Mouse (Mus musculus) right cerebral cortex, postnatal 14 days (tissue): ENCODE measurements around the gene Fancc.

Experiments
- DNase-seq: peaks from one replicate; pipeline ENCODE4 v3.0.0; 2022

Fancc gene

DNA sequence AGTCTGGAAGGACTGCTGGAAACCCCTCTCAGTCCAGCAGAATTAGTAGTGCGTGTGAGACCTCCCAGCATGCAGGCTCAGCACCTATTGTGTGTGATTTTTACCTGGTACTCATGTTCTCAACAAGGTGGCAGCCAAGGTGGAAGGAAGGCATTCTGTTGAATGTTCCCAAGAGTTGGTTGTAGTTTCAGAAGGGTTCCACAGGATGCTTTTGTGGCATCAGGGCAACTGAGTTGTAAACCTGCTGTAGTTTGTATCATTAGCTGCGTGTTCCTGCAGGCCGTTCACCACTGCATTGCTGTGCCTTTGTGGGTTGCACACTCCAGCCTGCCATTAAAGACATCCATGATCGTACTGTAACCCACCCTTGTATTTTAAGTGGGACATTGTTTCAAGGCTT lies 238.4 kb downstream of the Fancc start:
- DNase-seq: no peak

DNA sequence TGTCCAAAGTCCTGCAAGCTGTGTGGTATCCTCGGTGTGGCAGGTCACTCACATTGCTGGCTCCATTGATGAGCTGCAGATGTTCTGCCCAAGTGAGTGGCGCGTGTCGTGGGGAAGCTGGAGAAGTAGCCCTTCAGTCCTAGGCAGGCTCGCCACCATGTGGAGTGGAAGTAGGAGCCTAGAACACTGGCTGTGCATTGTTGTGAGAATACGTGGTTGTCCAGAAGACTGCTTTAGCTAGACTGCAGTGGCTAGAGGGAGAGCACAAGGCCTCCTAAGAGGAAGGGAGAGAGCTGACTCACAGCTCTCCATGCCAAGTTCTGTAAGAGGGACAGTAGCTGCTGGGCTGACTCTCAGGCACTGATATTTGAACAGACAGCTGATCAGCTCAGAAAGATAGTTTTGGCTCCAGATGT lies 238.9 kb downstream of the Fancc start:
- DNase-seq: no peak

DNA sequence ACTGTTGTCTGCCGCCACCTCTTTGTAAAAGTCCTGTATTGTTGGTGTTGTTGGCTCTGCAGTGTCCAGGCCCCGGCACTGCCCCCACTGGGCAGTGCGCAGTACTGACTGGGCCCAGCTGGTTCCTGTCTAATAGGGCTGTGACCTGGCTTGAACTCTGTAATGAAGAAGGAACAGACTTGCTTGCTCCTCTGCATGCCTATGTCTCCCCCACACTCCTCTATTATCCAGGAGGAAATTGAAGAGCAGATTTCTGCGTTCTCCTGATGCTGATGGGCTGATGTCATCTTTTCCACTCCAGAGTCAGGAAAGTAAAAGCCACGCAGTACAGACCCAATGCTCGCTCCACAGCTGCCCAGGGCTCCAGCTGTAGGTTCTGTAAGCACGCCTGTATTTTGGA lies 240.3 kb downstream of the Fancc start:
- DNase-seq: no peak

DNA sequence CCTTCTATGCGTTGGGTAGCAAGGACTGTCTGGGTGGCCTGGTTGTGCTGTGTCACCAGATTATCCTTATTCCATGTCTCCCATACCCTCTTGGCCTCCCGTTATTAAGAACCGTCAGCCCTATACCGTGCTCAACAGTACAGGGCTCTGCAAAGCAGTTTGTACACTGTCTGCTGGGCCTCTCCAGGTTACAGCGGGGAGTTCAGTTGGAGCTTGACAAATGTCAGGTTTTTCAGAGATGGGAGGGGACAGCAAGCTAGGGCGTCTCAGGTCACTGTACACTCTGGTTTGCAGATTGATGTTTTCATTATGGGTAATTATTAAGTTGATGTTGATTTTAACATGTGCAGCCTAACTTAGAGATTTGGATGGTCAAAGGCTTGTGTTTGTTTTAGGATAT lies 240.9 kb downstream of the Fancc start:
- no peak for DNase-seq

DNA sequence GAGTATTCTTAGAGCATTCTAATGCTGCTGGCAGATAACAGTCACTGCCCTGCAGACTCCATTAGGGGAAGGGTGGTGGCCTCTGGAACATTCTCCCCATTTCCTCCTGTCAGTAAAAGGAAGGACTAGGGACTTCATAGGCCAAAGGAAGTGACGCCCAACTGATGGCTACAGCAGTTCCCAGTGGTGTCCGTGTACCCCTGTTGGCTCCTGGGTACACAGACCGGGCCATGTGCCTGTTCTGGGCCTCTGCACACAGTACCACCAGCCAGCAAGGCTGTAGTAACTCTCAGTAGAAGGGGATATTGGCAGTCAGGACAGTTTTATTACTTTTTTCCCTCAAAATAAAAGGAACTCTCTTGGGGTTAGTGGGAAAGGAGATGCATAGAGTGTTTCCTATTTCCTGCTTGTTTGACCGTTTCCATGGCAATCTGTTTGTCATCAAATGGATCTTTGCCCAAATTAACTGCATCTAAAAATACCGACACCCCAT lies 241.5 kb downstream of the Fancc start:
- DNase-seq: no peak

DNA sequence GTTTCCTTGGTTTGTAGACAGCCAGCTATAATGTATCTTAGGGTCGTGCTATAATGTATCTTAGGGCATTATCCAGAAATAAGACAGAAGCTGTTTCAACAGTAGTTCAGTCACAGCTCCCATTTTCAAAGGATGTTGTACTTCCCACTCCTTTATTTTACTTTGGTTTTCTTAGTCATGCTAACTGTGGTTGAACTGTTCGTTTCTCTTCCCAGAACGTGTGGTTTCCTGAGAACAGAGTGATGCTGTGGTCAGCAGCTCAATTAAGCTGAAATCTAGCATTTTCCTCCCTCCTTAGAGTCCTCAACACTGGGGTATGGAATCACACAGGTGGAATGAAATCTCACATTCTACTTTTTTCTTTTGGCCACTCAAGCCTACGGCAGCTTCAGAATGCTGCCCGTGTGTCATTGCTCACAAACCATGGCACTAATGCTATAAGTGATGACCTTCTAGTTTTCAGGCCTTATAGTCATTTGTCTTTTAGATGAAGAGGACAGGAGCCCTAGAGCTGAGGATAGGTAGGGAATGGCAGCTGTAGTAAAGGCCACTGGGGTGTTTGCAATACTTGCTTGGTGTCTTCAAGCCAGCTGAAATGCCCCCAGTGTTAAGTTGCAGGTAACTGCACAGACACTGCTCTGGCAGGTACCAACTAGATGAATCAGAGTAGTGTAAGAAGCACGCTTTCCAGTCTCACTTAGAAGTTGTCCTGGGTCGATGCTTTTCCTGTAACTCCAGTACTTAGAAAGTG lies 243.0 kb downstream of the Fancc start:
- DNase-seq: no peak

DNA sequence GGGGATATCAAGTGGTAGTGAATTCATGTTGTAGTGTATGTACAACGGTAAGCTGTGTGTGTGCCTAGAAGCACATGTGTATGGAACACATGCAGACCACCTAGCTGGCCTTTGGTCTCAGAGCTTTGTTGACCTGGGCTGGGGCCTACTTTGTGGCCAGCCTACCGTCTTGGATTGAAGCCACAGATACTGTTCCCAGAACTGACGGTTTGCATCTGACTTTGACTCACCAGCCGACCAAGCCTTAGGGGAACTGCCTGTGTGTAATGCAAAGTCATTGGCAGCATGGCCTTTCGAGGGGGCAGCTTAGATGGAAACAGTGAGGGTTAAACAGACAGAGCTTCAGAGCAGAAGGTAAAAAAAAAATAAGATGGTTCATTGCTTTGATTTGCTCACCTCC lies 243.9 kb downstream of the Fancc start:
- no peak for DNase-seq

DNA sequence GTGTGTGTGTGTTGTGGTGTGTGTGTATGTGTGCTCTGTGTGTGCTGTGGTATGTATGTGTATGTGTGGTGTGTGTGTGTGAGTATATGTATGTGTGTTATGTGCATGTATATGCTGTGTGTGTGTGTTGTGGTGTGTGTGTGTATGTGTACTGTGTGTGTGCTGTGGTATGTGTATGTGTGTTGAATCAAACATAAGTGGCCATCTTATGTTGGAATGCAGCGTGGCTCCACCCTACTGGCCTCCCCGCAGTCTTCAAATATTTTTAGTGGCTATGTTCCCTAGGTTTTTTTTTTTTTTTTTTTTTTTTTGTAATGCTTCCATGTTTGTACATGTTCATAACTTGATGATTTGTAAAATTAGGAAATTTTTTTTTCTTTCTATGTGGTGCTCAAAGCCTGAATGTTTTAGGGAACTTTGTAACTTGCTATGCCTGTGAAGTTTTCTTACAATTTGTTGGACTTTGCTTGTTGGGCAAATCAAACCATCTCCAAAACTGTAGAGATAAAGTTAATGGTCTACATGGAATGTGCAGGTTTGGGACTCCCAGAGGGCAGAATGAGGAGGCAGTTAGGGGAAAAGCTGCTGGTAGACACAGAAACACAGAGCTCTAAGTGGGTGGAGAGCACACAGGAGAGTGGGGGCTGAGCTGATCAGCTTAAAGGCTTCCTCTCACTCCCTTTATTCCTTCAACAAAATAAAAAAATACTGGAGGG lies 244.6 kb downstream of the Fancc start:
- no peak for DNase-seq

DNA sequence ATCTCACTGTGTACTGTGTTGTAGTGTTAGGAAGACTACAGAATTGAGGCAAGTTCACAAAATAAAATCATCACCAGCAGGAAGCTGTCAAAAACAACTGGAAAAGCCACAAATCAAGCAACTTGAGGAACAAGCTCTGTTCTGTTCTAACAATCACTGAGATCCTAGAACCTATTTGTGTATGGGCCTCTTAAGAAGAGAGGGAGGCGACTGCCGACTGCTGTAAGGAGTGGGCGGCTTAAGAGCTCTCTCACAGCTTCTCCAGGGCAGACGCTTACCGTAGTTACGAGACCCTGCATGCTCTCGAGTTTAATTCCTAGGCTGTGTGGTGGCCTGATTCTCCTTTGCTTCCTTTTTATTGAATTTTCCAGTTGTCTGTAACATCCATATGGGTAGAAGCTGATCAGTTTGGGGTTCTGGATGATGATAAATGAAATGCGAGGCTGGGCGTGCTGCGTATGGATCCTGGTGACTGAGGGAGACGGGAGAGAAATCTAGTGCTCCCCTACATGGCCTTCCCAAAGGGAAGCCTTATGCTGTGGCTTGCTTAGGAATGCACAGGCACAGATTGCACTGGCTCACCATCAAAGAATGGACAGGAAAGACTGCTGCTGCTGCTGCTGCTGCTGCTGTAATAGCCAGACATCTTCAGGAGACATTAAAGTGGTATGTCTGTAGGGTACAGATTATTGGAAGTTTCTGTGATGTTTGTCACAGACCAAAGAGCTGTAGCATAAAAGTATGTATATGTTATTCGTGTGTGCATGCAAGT lies 245.8 kb downstream of the Fancc start:
- DNase-seq: no peak

DNA sequence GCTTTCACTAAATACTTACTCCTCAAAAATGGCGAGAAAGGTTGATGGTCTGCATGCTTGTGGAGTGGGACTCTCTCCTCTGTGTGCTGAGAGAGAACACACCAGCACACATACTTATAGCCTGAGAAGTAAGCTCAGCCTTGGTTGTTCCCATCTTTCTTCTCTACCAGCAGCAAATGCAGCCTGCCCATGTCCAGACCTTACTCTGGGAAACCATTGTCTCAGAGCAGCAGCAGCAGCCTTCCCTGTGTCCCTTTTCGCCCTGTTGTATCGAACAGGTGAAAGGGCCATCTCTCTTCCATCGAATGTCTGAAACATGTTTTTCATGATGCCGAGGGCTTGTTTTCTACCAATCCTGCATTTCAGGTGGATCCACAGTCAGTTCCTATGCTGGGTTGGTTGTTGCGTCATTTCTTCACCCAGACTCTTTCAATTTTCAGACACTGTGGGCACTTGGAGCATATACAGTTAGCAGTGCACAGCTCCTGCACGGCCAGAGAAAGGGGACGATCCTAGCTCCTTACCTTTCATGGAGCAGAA lies 246.6 kb downstream of the Fancc start:
- no peak for DNase-seq

DNA sequence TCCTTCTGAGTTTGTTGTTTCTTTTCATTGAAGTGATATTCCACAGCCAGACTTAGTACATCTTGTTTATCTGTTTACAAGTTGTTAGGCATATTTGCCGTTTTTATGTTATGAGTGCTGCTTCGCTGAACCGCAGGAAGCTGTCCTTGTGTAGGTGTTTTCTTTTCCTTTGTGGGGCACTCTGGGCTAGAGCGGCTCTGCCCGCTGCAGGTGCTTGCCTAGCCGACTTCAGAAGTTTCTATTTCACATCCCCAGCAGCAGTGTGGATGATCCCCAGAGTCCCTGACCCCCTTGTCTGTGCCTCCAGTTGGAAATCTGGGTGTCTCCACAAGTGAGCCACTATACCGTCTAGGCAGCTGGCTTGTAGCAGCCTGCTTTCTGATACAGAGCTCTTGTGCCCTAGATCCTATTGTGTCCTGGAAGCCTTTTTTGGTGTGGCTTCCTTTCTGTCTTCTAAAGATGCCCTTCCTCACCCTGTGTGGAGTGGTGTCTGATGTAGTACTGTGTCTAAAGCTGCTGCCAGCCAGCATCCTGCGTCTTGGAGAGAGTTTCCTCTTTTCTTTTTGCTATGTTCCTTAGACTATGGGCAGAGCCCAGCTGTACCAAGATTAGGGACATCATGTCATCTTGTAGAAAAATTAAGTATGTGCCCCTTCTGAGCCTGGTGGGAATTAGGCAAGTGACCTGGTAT lies 247.2 kb downstream of the Fancc start:
- no peak for DNase-seq

DNA sequence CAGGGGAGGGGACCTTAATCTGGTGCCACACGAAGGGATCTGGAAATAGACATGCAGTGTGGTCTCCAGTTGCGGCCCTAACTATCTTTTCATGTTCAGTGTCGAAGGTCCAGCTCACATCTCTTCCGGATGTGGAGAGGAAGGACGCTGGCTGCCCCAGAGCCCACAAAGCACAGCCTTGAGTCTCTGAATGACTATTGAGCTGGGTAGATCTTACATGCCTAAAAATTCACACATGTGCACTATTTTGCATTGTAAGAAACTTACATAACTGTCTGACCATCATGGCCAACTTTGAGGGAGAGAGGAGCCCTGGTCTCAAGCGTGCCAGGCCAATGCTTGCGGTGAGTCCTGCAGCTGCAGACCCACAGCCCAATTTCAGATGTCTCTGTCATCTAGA lies 247.9 kb downstream of the Fancc start:
- DNase-seq: no peak

DNA sequence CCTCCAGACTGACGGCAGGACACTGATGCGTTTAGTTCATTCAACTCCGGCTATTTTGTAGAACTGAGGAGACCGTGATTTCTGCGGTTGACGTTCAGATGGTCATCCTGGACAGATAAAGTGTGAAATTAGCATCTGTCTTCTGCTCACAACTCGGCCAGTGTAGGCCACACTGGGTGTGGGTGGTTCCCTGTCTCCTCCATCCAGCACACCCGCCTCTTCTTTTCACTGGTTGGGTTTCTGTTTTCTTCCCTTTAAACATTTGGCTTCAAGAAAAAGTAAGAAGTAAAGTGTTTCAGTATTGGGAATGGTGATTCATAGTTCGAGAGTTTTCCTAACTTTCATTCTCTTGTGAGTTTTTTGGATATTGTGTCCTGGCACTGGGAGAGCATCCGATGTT lies 248.8 kb downstream of the Fancc start:
- DNase-seq: no peak

DNA sequence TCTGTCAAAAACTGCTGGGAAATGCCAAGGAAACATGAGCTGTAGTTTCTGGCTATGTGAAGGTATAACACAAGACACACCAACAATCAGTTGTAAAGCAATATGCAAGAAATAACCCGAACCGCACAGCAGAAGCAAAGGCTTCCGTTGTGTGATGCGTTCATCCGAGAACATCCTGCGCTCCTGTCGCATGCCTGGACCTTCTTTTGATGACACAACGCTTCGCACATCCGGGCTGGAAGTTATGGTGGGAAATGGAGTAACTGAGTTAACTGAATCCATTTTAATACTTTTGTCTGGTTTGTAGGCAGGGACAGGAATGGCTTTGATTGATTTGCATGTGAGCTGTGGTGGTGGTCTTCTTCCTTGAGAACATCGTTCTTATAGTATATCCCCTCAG lies 249.4 kb downstream of the Fancc start:
- DNase-seq: no peak

DNA sequence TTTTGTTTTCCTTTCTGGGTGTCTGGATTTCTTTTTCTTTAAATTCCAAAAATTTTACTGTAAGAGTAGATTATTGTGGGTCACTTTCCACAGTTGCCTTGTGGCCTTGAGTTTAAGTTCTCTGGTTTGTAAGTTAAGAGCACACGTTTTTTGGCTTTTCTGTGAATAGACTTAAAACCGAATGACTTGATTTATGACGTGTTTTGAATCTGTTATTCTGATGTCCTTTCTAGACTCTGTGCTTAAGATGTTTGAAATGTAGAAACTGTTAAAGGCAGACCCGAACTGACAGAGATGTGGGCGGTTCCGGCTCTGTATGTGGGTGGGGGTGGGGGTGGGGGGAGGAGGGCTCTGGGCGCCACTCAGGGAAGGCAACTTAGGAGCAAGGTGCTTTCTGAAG lies 250.0 kb downstream of the Fancc start:
- DNase-seq: no peak

DNA sequence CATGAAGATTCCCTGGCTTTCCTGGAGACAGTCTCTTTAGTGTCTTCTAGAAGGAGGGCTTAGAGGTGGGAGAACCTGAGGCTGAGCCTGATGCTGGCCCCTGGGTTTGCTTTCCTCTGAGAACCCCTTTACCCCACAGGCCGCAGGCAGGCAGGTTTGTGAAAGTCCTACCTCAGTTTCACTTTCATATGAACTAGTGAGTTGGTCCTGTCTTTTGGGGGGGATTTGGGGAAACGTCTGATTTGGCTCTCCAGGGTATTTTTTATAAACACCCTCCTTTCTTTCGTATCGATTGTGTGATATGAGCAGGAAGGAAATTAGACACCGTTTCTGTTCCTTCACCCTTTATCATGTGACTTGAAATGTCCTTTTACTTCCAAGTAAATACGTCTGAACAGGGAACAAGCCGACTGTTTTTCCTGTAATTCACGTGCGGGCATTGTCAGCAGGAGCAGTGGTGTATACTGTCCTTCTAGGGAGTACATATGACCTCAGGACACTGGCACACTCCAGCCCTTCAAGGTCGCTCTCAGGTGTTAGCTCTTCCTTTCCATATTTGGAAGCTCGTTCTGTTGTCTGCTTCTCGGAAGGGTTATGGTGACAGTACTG lies 250.6 kb downstream of the Fancc start:
- no peak for DNase-seq

DNA sequence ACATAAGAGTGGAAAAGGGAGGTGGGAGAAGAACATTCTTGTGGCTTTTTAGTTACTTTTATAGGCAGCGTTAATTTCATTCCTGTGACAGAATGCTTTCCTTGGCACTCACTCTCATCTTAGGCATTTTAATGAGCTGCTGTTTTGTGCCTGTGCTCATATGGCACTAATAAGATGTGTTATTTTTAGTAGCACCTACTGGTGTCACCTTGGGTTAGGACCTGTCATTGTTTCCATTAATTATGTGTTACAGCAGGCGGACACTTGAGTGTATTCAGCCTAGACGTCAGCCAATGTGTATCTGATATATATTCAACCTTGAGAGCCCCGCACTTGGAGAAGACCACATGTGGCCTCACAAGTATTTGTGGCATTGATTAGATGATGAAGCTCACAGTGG lies 251.3 kb downstream of the Fancc start:
- DNase-seq: no peak

DNA sequence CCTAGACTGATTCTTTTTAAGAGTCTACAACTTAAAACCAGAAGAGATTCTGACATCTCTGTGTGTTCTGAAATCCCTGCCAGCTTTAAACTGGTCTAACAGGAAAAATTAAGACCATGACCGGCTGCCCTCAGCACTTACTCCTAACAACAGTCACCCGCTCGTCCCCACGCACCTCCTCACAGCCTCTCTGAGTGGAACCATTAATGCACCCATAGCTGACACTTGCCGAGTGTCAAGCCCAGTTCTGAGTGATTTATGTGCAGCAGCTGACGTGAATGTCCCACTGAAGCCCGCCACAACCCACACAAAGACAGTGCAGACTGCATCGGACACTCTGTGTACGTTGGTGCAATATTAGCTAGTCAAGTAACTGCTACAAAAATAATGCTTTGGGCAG lies 251.9 kb downstream of the Fancc start:
- DNase-seq: no peak

DNA sequence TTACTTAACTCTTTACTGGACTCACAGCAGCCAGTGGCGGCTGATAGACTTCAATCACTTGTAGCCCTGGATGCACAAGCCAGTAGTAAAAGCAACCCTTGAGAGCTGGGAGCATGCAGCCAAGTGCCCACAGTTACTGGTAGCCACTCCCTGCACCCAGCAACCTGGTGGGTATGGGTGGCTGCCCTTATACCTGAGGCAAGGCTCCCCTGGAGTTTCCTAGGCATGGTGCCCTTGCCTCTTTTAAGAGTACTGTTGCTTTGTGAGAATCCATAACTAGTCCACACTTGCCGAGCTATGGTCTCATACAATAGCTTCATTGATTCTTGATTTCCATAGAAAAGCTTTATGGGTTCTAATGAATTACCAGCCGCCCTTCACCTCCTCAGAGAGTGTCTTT lies 252.7 kb downstream of the Fancc start:
- no peak for DNase-seq

DNA sequence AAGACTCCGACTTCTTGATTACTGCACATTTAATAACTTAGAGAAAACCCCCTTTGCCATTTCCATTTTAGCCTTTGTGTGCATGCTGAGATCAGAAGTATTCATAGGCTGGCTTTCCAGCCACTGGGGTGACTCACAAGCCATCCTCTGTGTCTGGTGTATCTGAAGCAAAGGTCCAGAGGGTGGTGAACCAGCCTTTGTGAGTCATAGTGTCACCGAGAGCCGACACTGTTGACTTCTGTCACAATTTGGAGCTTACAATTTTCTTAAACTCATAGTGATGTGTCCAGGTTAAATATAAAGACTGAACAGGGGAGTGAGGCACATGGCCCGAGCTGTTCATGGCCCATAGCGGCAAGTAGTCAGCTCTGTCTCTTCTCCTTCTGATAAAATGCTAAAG lies 253.5 kb downstream of the Fancc start:
- no peak for DNase-seq

DNA sequence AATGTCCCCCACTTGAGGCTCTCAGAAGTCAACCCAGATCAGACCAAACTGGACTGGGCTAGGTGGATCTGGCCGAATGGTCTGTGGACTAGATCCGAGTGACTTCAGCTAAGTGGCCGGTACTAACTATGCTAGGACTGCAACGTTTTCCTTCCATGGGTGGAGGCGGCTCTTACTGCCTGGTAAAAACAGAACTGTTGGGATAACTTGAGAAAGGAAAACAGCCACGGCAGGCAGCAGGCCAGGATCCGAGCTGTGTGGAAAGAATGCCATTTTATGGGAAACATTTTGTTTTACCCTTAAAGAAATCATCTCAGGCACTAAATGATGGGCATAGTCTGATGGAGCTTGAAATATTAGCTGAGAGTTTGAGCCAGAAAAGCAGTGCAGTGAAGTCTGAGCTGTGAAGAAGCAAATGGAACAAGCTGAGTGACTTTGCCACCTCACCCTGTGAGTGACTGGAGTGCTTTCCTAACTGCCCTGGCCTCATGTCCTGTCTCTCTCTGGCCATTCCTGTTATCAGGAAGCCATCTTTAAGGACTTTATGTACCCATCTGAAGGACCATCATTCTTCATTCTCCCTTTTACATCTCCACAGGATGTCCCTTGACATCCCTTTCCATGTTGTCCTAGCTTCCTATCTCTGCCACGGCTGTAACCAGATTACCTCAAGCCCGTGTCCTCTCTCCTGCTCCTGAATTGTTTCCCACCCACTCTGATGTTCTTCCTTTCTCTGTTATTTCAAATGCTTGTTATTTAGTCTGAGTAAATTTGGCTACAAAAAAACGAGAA lies 254.5 kb downstream of the Fancc start:
- no peak for DNase-seq

DNA sequence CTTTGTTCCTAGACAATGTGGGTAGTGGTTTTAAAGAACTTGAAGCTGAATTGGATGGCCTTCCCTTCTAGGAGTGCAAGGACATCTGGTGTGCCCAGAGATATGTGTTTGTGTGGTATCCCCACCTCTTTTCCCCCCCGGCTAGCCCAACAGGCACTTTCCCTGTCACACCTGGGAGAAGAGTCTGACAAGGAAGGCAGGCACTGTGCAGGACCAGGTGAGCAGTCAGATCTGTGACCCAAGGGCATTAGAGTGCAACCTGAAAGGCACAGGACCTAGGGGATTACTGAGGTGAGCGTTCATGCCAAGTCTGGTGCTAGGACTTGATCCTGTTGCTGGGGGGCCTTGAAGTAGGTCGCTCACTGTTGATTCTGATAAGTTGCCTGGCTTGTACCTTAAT lies 255.4 kb downstream of the Fancc start:
- no peak for DNase-seq
